10 mouse cellular contexts compared by ENCODE assay signal in the genomic region with DNA sequence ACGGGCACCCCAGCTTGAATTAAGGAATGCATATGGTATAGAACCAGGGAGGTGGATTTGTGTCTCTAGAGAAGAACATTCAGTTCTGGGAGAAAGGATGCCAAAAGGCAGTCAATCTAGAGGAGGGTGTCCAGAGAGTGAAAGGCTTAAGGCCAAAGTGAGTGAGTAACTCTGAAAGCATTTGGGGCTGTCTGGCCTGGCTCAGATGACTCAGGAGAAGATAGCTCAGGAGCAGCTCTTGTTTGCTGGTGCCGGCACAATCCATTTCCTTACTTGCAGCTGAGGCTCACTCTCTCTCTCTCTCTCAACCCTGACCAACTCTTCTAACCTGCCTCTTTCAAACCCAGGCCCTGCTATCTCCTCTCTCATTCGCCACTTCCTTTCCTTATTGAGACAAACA. TPM values are rescaled to one million over a fixed set of nuclear protein-coding genes. Genes with fewer than 3 reads are reported as not detected.
DNase-seq lines count a peak whose midpoint lies in the region; ATAC-seq and TF ChIP-seq lines count a peak whose summit lies in the region.
"Had no signal": no experiment of that assay in that cellular context is flagged by ENCODE, and none has a peak within 500 bp of the region (broad histone marks: within the 10 kb centered on the region; RNA-seq: fewer than 3 reads in every experiment).

No protein-coding gene starts in this region.

- no peak for TF ChIP-seq CTCF in hindbrain, postnatal 0 days (IDR thresholded peaks at IDR 0.05; ENCODE audit: low read depth)

- H3K4me3 ChIP-seq in limb, embryonic 10.5 days: no peak overlapping the region
- no peak overlapping the region for H3K4me3 ChIP-seq in hindbrain, postnatal 0 days (ENCODE audit: low read length)
- H3K4me3 ChIP-seq: midbrain, embryonic 10.5 days had no signal

- H3K4me1 ChIP-seq in limb, embryonic 10.5 days: peaks cover 25% of the 10 kb centered on the region; the same call in 1 of the 2 replicates
- H3K4me1 ChIP-seq in hindbrain, postnatal 0 days (ENCODE audit: insufficient read depth, low read length): no peaks in the 10 kb centered on the region

- H3K27ac ChIP-seq in limb, embryonic 10.5 days: peak overlapping the region; percentile 9; the same call in 1 of the 2 replicates
- H3K27ac ChIP-seq in hindbrain, postnatal 0 days: no peak overlapping the region
- H3K27ac ChIP-seq: midbrain, embryonic 10.5 days had no signal

- DNase-seq in ovary, adult 18-20 months (ENCODE audit: low spot score): peak; percentile 64
- DNase-seq in ovary, postnatal 36 days (ENCODE audit: low spot score): no peak
- peak; percentile 98 for DNase-seq in heart, adult 11 months
- DNase-seq in limb, embryonic 10.5 days (ENCODE audit: low spot score): no peak
- peak; percentile 46 to 58 for DNase-seq in urinary bladder, postnatal 36 days (ENCODE audit: low spot score in 2 of 2)
- no peak for DNase-seq in frontal cortex, postnatal 14 days (ENCODE audit: low spot score in 2 of 2)
- DNase-seq in left cerebral cortex, adult 11 months (ENCODE audit: low spot score): no peak
- DNase-seq in hindbrain, postnatal 0 days (ENCODE audit: low spot score): no peak
- DNase-seq: thymus, adult 18-20 months had no signal

- H3K9ac ChIP-seq in hindbrain, postnatal 0 days (replicated peaks; ENCODE audit: low read length): no peak overlapping the region

- WGBS in limb, embryonic 10.5 days: 64% methylated on average over 3 of the region's 3 CpGs
- 77% methylated on average over 3 of the region's 3 CpGs for whole genome bisulfite sequencing in hindbrain, postnatal 0 days

- no peaks in the 10 kb centered on the region for H3K9me3 ChIP-seq in limb, embryonic 10.5 days (replicated peaks)
- H3K9me3 ChIP-seq in hindbrain, postnatal 0 days (ENCODE audit: low read length): no peaks in the 10 kb centered on the region
- H3K9me3 ChIP-seq: midbrain, embryonic 10.5 days had no signal

- H3K36me3 ChIP-seq in limb, embryonic 10.5 days: no peaks in the 10 kb centered on the region
- H3K36me3 ChIP-seq in hindbrain, postnatal 0 days (ENCODE audit: insufficient read depth, low read length): no peaks in the 10 kb centered on the region
- H3K36me3 ChIP-seq: midbrain, embryonic 10.5 days had no signal

- no peak for ATAC-seq in hindbrain, postnatal 0 days

- H3K4me2 ChIP-seq in hindbrain, postnatal 0 days (ENCODE audit: low read depth, low read length): no peak overlapping the region

- H3K27me3 ChIP-seq in limb, embryonic 10.5 days (ENCODE audit: low read depth, poor library complexity, severe bottlenecking): no peaks in the 10 kb centered on the region
- no peaks in the 10 kb centered on the region for H3K27me3 ChIP-seq in hindbrain, postnatal 0 days (ENCODE audit: insufficient read depth, low read length)

RNA-seq across cellular contexts. Expression of gene Tnrc6a, which starts 13.6 kb away (rescaled TPM):
- 59.1 and 75.9 TPM in 2 replicates for polyA plus RNA-seq in limb, embryonic 10.5 days (2016; fragmentation: Nextera tagmentation; extraction: Ambion mirVana)
- 48.5 and 51.3 TPM in 2 replicates for total RNA-seq in hindbrain, postnatal 0 days (2014; rRNA removed)
- 62.1 and 65.5 TPM in 2 replicates for polyA plus RNA-seq in hindbrain, postnatal 0 days (2015; fragmentation: Nextera tagmentation; extraction: Ambion mirVana)

Comparison
In these comparisons a context has a peak if more than half of its experiments do, and no peak if none do; other contexts are left out.
1. DNase-seq: peak in ovary, adult 18-20 months (single experiment), heart, adult 11 months (single experiment) and urinary bladder, postnatal 36 days (2 of 2); none in ovary, postnatal 36 days (single experiment), limb, embryonic 10.5 days (single experiment), frontal cortex, postnatal 14 days (0 of 2), left cerebral cortex, adult 11 months (single experiment) and hindbrain, postnatal 0 days (single experiment).